Mouse (Mus musculus): ENCODE measurements at regions not wholly inside any gene's neighbourhood (a gene's known extent, or its start where the extent isn't known, plus 50 kb on each side); places are given as distances from the start of the nearest gene placed in this dataset.

GRCm38 (mm10) chr2:61407881-61408280 lies 170.5 kb upstream of the Tank start:
- H3K36me3 ChIP-seq (ENCODE audit: control insufficient read depth, insufficient read depth, low read length), result no peaks in the 10 kb centered on the region
- H3K4me3 ChIP-seq (replicated peaks; ENCODE audit: low read depth, low read length), result no peak overlapping the region
- H3K27ac ChIP-seq (replicated peaks; ENCODE audit: low read depth, low read length), result no peak overlapping the region
- 98% methylated on average over 7 of the region's 7 CpGs for WGBS
- no peak for ATAC-seq (ENCODE audit: low FRiP score, low TSS enrichment)
- no peak overlapping the region for H3K4me2 ChIP-seq (ENCODE audit: low read length)
- DNase-seq, result no peak
- H3K27me3 ChIP-seq (ENCODE audit: control insufficient read depth, insufficient read depth, low read length), result no peaks in the 10 kb centered on the region
- H3K9ac ChIP-seq (replicated peaks; ENCODE audit: low read length), result no peak overlapping the region
- H3K9me3 ChIP-seq (ENCODE audit: control insufficient read depth, low read length), result no peaks in the 10 kb centered on the region
- H3K4me1 ChIP-seq (ENCODE audit: control insufficient read depth, insufficient read depth, low read length), result 0 out of 2 replicates have a peak, but pooled peaks cover 3% of the 10 kb centered on the region

- no peak overlapping the region for H3K4me2 ChIP-seq (ENCODE audit: low read length)
- no peak overlapping the region for H3K27ac ChIP-seq (replicated peaks; ENCODE audit: low read depth, low read length)
- H3K9me3 ChIP-seq (ENCODE audit: control insufficient read depth, low read length), result no peaks in the 10 kb centered on the region
- no peaks in the 10 kb centered on the region for H3K36me3 ChIP-seq (ENCODE audit: control insufficient read depth, insufficient read depth, low read length)
- DNase-seq (no peak), ATAC-seq (ENCODE audit: low FRiP score, low TSS enrichment) (no peak)
- WGBS, result 92% methylated on average over 8 of the region's 8 CpGs
- no peak overlapping the region for H3K9ac ChIP-seq (replicated peaks; ENCODE audit: low read length)
- H3K27me3 ChIP-seq (ENCODE audit: control insufficient read depth, insufficient read depth, low read length), result no peaks in the 10 kb centered on the region
- no peak overlapping the region for H3K4me3 ChIP-seq (replicated peaks; ENCODE audit: low read depth, low read length)
- peaks cover 9% of the 10 kb centered on the region for H3K4me1 ChIP-seq (ENCODE audit: control insufficient read depth, insufficient read depth, low read length)
Measured at GRCm38 (mm10) chr2:61406104-61406751, 172.2 kb upstream of the Tank start.

- ATAC-seq (ENCODE audit: low FRiP score, low TSS enrichment) (no peak), DNase-seq (no peak)
- WGBS, result 73% methylated on average over 4 of the region's 4 CpGs
- Histone ChIP-seq H3K4me1 (ENCODE audit: control insufficient read depth, insufficient read depth, low read length) (peaks cover 10% of the 10 kb centered on the region), H3K9ac (replicated peaks; ENCODE audit: low read length) (no peak overlapping the region), H3K36me3 (ENCODE audit: control insufficient read depth, insufficient read depth, low read length) (no peaks in the 10 kb centered on the region), H3K4me3 (replicated peaks; ENCODE audit: low read depth, low read length) (no peak overlapping the region), H3K9me3 (ENCODE audit: control insufficient read depth, low read length) (no peaks in the 10 kb centered on the region), H3K27ac (replicated peaks; ENCODE audit: low read depth, low read length) (no peak overlapping the region), H3K4me2 (ENCODE audit: low read length) (no peak overlapping the region), H3K27me3 (ENCODE audit: control insufficient read depth, insufficient read depth, low read length) (no peaks in the 10 kb centered on the region)
Measured at GRCm38 (mm10) chr2:61405261-61405660, 173.1 kb upstream of the Tank start.

GRCm38 (mm10) chr2:61402588-61403487 lies 175.5 kb upstream of the Tank start:
- H3K27me3 ChIP-seq (ENCODE audit: control insufficient read depth, insufficient read depth, low read length), result no peaks in the 10 kb centered on the region
- no peaks in the 10 kb centered on the region for H3K36me3 ChIP-seq (ENCODE audit: control insufficient read depth, insufficient read depth, low read length)
- ATAC-seq (ENCODE audit: low FRiP score, low TSS enrichment), result 0 out of 2 replicates have a peak, but pooled peaks have one; percentile 8
- DNase-seq, result peak; percentile 49
- peak overlapping the region; percentile 39 for H3K4me3 ChIP-seq (replicated peaks; ENCODE audit: low read depth, low read length)
- peaks cover 10% of the 10 kb centered on the region for H3K4me1 ChIP-seq (ENCODE audit: control insufficient read depth, insufficient read depth, low read length)
- H3K9ac ChIP-seq (replicated peaks; ENCODE audit: low read length), result peak overlapping the region; percentile 13
- H3K27ac ChIP-seq (replicated peaks; ENCODE audit: low read depth, low read length), result no peak overlapping the region; the same call in 1 of the 2 replicates
- H3K9me3 ChIP-seq (ENCODE audit: control insufficient read depth, low read length), result no peaks in the 10 kb centered on the region
- 8% methylated on average over 15 of the region's 15 CpGs for WGBS
- H3K4me2 ChIP-seq (ENCODE audit: low read length), result peak overlapping the region; percentile 69

GRCm38 (mm10) chr2:61401636-61402587 lies 176.5 kb upstream of the Tank start:
- Histone ChIP-seq H3K4me3 (replicated peaks; ENCODE audit: low read depth, low read length) (peak overlapping the region; percentile 39), H3K27me3 (ENCODE audit: control insufficient read depth, insufficient read depth, low read length) (no peaks in the 10 kb centered on the region), H3K9me3 (ENCODE audit: control insufficient read depth, low read length) (no peaks in the 10 kb centered on the region), H3K4me1 (ENCODE audit: control insufficient read depth, insufficient read depth, low read length) (peaks cover 10% of the 10 kb centered on the region), H3K4me2 (ENCODE audit: low read length) (peak overlapping the region; percentile 69), H3K27ac (replicated peaks; ENCODE audit: low read depth, low read length) (peak overlapping the region; percentile 57), H3K36me3 (ENCODE audit: control insufficient read depth, insufficient read depth, low read length) (no peaks in the 10 kb centered on the region), H3K9ac (replicated peaks; ENCODE audit: low read length) (peak overlapping the region; percentile 44)
- peak; percentile 63; the same call in 1 of the 2 replicates for ATAC-seq (ENCODE audit: low FRiP score, low TSS enrichment)
- WGBS, result 1% methylated on average over 21 of the region's 21 CpGs
- DNase-seq, result peak; percentile 88

- H3K4me3 ChIP-seq (replicated peaks; ENCODE audit: low read depth, low read length), result no peak overlapping the region
- no peak overlapping the region for H3K27ac ChIP-seq (replicated peaks; ENCODE audit: low read depth, low read length)
- H3K9me3 ChIP-seq (ENCODE audit: control insufficient read depth, low read length), result no peaks in the 10 kb centered on the region
- ATAC-seq (ENCODE audit: low FRiP score, low TSS enrichment) (no peak), DNase-seq (peak; percentile 37)
- no peaks in the 10 kb centered on the region for H3K36me3 ChIP-seq (ENCODE audit: control insufficient read depth, insufficient read depth, low read length)
- H3K27me3 ChIP-seq (ENCODE audit: control insufficient read depth, insufficient read depth, low read length), result no peaks in the 10 kb centered on the region
- no peak overlapping the region for H3K4me2 ChIP-seq (ENCODE audit: low read length)
- H3K9ac ChIP-seq (replicated peaks; ENCODE audit: low read length), result no peak overlapping the region
- H3K4me1 ChIP-seq (ENCODE audit: control insufficient read depth, insufficient read depth, low read length), result peaks cover 10% of the 10 kb centered on the region
- 65% methylated on average over 9 of the region's 9 CpGs for WGBS
Measured at GRCm38 (mm10) chr2:61398633-61399032, 179.8 kb upstream of the Tank start.

- Histone ChIP-seq H3K27ac (replicated peaks; ENCODE audit: low read depth, low read length) (no peak overlapping the region), H3K4me3 (replicated peaks; ENCODE audit: low read depth, low read length) (no peak overlapping the region), H3K4me2 (ENCODE audit: low read length) (no peak overlapping the region), H3K9ac (replicated peaks; ENCODE audit: low read length) (no peak overlapping the region), H3K27me3 (ENCODE audit: control insufficient read depth, insufficient read depth, low read length) (no peaks in the 10 kb centered on the region), H3K4me1 (ENCODE audit: control insufficient read depth, insufficient read depth, low read length) (no peaks in the 10 kb centered on the region), H3K9me3 (ENCODE audit: control insufficient read depth, low read length) (no peaks in the 10 kb centered on the region), H3K36me3 (ENCODE audit: control insufficient read depth, insufficient read depth, low read length) (no peaks in the 10 kb centered on the region)
- DNase-seq (no peak), ATAC-seq (ENCODE audit: low FRiP score, low TSS enrichment) (no peak)
Measured at GRCm38 (mm10) chr2:61389622-61390021, 188.8 kb upstream of the Tank start.

- H3K27me3 ChIP-seq (ENCODE audit: control insufficient read depth, insufficient read depth, low read length), result no peaks in the 10 kb centered on the region
- no peaks in the 10 kb centered on the region for H3K9me3 ChIP-seq (ENCODE audit: control insufficient read depth, low read length)
- no peak overlapping the region for H3K27ac ChIP-seq (replicated peaks; ENCODE audit: low read depth, low read length)
- H3K36me3 ChIP-seq (ENCODE audit: control insufficient read depth, insufficient read depth, low read length), result no peaks in the 10 kb centered on the region
- DNase-seq, result no peak
- WGBS, result 72% methylated on average over 1 of the region's 1 CpGs
- no peak overlapping the region for H3K4me3 ChIP-seq (replicated peaks; ENCODE audit: low read depth, low read length)
- no peak for ATAC-seq (ENCODE audit: low FRiP score, low TSS enrichment)
- no peaks in the 10 kb centered on the region for H3K4me1 ChIP-seq (ENCODE audit: control insufficient read depth, insufficient read depth, low read length)
- H3K4me2 ChIP-seq (ENCODE audit: low read length), result no peak overlapping the region
- H3K9ac ChIP-seq (replicated peaks; ENCODE audit: low read length), result no peak overlapping the region
Measured at GRCm38 (mm10) chr2:61389207-61389606, 189.2 kb upstream of the Tank start.

Measured in midbrain, embryonic 14.5 days (tissue).